Mouse (Mus musculus): ENCODE measurements around the gene Elf4. TPM values are rescaled to one million over a fixed set of nuclear protein-coding genes. Genes with fewer than 3 reads are reported as not detected.

The Elf4 gene
- polyA plus RNA-seq (2012; rRNA removed): 12.3 and 36.8 TPM in 2 replicates

DNA sequence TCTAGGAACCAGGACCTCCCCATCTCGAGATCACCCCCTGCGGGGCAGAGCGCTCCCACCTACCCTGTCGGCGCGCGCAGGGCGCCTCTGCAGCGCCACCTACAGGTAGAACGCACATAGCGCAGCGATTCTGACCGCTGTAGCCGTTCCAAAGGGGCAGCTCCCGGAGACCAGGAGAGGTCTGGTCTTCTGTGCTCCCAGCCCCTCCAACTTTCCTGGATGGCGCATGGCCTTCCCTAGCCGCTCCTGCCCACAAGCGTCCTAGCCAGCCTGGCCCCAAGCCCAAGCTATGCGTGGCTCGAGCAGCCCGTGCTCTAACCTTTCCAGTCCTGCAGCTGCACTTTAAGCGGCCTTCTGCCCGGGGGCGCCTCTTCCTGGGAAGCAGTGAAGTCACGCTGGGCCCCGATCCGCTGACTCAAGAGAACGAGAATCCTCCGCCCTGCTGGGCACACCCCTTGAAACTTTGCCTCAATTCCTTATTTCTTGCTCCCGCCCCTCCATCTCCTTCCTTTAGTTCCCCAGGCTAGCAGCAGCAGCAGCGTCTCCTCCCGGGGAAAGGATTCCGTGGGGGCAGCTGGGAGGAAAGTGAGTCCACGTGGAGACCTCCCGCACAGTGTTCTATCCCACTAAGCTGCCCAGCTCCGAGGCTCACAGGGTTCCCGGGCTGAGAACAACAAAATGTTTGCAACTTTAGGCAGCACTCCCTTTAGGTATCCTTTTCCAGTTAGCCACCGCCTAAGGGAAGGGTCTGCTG is at the start of gene Elf4:
Gene Elf4 (minus strand): TSS at position 379 of the 754 bp plus-strand sequence.
- 17% methylated on average over 38 of the region's 38 CpGs for WGBS
- peak within 1 kb of the TSS; percentile 66 for H3K27ac ChIP-seq (ENCODE audit: insufficient read depth, low read depth, low read length)
- H3K4me1 ChIP-seq (ENCODE audit: control insufficient read depth, insufficient read depth, insufficient read length, low read length): peaks cover 16% of the 10 kb centered on the region; the same call in 1 of the 2 replicates
- no peaks in the 10 kb centered on the region for H3K36me3 ChIP-seq (ENCODE audit: control insufficient read depth, insufficient read depth, low read length)
- H3K27me3 ChIP-seq (ENCODE audit: control insufficient read depth, insufficient read depth, low read length): no peaks in the 10 kb centered on the region
- peak within 1 kb of the TSS; percentile 58 for H3K4me3 ChIP-seq (ENCODE audit: low read depth, low read length)
- TF ChIP-seq POLR2A (IDR thresholded peaks at IDR 0.05; ENCODE audit: low read depth, low read length) (no peak), CTCF (IDR thresholded peaks at IDR 0.05; ENCODE audit: extremely low read depth, insufficient read length, insufficient replicate concordance, low read depth, low read length) (peak; percentile 77; the same call in 1 of the 2 replicates)

DNA sequence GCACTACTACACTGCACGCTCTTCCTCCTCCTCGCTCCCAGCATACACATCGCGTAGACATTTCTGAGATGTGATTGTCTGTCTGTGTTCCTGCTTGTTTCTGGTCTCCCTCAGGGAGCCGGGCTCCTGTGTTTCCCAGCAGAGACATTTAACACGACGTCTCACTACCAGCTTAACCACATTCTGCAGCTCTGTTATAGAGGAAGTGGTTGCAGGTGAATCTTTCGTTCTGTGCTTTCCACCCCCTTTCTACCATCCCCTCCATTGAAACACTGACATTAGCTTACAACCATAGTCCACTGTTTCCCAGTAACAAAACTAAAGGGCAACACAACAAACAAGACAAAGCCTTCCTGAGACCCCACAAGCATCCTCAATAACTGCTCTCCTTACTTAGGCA is 30.8 kb upstream of the Elf4 start:
- TF ChIP-seq CTCF (IDR thresholded peaks at IDR 0.05; ENCODE audit: extremely low read depth, insufficient read length, insufficient replicate concordance, low read depth, low read length) (no peak), POLR2A (IDR thresholded peaks at IDR 0.05; ENCODE audit: low read depth, low read length) (no peak)
- WGBS: 92% methylated on average over 8 of the region's 8 CpGs
- no peak overlapping the region for H3K27ac ChIP-seq (ENCODE audit: insufficient read depth, low read depth, low read length)
- no peaks in the 10 kb centered on the region for H3K4me1 ChIP-seq (ENCODE audit: control insufficient read depth, insufficient read depth, insufficient read length, low read length)
- H3K36me3 ChIP-seq (ENCODE audit: control insufficient read depth, insufficient read depth, low read length): peaks cover 9% of the 10 kb centered on the region
- no peaks in the 10 kb centered on the region for H3K27me3 ChIP-seq (ENCODE audit: control insufficient read depth, insufficient read depth, low read length)
- H3K4me3 ChIP-seq (ENCODE audit: low read depth, low read length): no peak overlapping the region

DNA sequence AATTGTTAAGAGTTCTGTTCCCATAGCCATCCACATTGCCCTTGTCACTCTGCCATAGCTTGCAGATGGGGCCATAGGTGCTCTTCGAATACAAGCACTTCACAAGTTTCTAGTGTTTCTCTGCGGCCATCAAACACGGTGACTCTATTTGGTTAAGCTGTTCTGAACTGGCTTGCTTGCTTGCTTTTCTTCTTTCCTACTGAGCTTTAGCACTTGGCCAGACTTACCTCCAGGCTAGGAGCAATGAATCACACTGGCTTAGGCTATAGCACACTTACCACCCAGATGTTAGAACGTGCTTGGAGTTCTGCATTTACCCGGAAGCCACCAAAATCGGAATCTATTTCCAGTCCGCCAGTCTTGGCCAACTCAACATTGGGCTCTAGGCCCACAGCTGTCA is 18.8 kb upstream of the Elf4 start:
- 94% methylated on average over 7 of the region's 7 CpGs for WGBS
- peaks cover 37% of the 10 kb centered on the region for H3K36me3 ChIP-seq (ENCODE audit: control insufficient read depth, insufficient read depth, low read length)
- H3K27me3 ChIP-seq (ENCODE audit: control insufficient read depth, insufficient read depth, low read length): no peaks in the 10 kb centered on the region
- no peak overlapping the region for H3K4me3 ChIP-seq (ENCODE audit: low read depth, low read length)
- TF ChIP-seq POLR2A (IDR thresholded peaks at IDR 0.05; ENCODE audit: low read depth, low read length): no peak
- TF ChIP-seq CTCF (IDR thresholded peaks at IDR 0.05; ENCODE audit: extremely low read depth, insufficient read length, insufficient replicate concordance, low read depth, low read length): no peak
- H3K4me1 ChIP-seq (ENCODE audit: control insufficient read depth, insufficient read depth, insufficient read length, low read length): no peaks in the 10 kb centered on the region
- no peak overlapping the region for H3K27ac ChIP-seq (ENCODE audit: insufficient read depth, low read depth, low read length)

DNA sequence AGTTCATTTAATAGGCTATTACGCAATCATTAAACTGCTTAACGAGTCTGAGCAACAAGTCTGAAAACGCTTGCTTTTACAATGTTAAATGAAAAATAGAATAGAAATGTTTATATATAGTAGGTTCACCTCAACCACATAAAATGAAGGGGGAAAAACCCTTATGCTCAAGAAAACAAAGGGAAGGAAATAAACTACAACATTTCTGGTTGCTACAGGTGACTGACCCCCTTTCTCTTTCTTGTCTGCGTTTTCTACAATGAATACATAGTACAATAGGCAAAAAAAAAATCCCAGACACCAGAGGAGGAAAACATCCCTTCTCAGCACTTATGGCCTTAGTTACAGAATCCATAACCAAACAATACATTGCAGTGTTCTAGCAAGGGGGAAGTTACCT is 18.2 kb upstream of the Elf4 start:
- WGBS: 72% methylated on average over 4 of the region's 4 CpGs
- H3K4me1 ChIP-seq (ENCODE audit: control insufficient read depth, insufficient read depth, insufficient read length, low read length): no peaks in the 10 kb centered on the region
- no peaks in the 10 kb centered on the region for H3K27me3 ChIP-seq (ENCODE audit: control insufficient read depth, insufficient read depth, low read length)
- H3K27ac ChIP-seq (ENCODE audit: insufficient read depth, low read depth, low read length): no peak overlapping the region
- H3K36me3 ChIP-seq (ENCODE audit: control insufficient read depth, insufficient read depth, low read length): peaks cover 37% of the 10 kb centered on the region
- H3K4me3 ChIP-seq (ENCODE audit: low read depth, low read length): no peak overlapping the region
- TF ChIP-seq CTCF (IDR thresholded peaks at IDR 0.05; ENCODE audit: extremely low read depth, insufficient read length, insufficient replicate concordance, low read depth, low read length) (no peak), POLR2A (IDR thresholded peaks at IDR 0.05; ENCODE audit: low read depth, low read length) (no peak)

DNA sequence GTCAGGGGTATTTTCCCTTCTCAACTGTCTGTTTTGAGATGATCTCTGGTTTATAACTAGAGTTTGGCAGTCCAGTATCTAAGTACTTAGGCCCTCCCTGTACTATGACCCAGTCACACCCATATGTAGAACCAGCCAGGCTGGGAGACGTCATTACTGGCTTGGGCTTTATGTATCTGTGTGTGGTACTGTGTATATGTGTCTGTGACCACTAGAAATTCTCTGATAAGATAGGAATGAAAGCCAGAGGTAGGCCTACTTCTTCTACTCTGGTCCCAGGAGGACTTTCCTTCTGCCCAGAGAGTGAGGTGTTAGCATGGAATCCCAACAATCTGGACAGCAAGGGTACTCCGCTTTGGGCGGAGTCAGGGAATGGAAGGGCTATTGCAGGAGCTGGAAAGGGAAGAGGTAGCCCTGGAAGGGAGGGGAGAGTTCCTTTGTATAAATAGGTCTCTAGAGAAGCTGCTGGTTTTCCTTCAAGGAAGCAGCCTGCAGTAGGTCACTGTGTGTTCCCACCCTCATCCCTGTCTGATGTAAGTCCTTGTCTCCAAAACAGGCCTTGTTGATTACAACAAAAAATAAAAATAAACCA is 4.5 kb upstream of the Elf4 start:
- H3K36me3 ChIP-seq (ENCODE audit: control insufficient read depth, insufficient read depth, low read length): no peaks in the 10 kb centered on the region
- H3K27ac ChIP-seq (ENCODE audit: insufficient read depth, low read depth, low read length): peak overlapping the region; percentile 99
- 48% methylated on average over 3 of the region's 3 CpGs for WGBS
- TF ChIP-seq POLR2A (IDR thresholded peaks at IDR 0.05; ENCODE audit: low read depth, low read length): no peak
- no peak for TF ChIP-seq CTCF (IDR thresholded peaks at IDR 0.05; ENCODE audit: extremely low read depth, insufficient read length, insufficient replicate concordance, low read depth, low read length)
- H3K4me3 ChIP-seq (ENCODE audit: low read depth, low read length): no peak overlapping the region
- H3K27me3 ChIP-seq (ENCODE audit: control insufficient read depth, insufficient read depth, low read length): no peaks in the 10 kb centered on the region
- peaks cover 21% of the 10 kb centered on the region; the same call in 1 of the 2 replicates for H3K4me1 ChIP-seq (ENCODE audit: control insufficient read depth, insufficient read depth, insufficient read length, low read length)

DNA sequence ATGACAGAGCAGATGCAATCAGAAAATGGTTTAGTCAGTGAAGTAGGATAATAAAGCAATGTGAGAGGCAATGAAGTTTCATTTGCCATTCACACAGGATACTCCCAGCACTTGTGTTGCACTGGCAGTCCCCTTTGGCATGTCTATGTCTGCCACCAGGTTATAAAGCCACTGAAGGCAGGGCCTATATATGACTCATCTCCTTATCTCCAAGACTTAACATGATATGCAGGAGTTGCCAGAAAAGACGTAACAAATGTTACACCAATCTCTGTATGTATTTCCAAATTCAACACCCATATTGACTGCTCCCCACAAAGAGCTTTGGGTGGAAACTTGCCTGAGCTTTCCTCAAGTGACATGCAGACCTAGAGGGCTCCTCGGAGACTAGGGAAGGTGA is 3.2 kb upstream of the Elf4 start:
- 30% methylated on average over 2 of the region's 2 CpGs for WGBS
- H3K4me1 ChIP-seq (ENCODE audit: control insufficient read depth, insufficient read depth, insufficient read length, low read length): peaks cover 21% of the 10 kb centered on the region; the same call in 1 of the 2 replicates
- H3K27me3 ChIP-seq (ENCODE audit: control insufficient read depth, insufficient read depth, low read length): no peaks in the 10 kb centered on the region
- H3K36me3 ChIP-seq (ENCODE audit: control insufficient read depth, insufficient read depth, low read length): no peaks in the 10 kb centered on the region
- peak overlapping the region; percentile 99 for H3K27ac ChIP-seq (ENCODE audit: insufficient read depth, low read depth, low read length)
- no peak for TF ChIP-seq CTCF (IDR thresholded peaks at IDR 0.05; ENCODE audit: extremely low read depth, insufficient read length, insufficient replicate concordance, low read depth, low read length)
- no peak for TF ChIP-seq POLR2A (IDR thresholded peaks at IDR 0.05; ENCODE audit: low read depth, low read length)
- peak overlapping the region; percentile 3; the same call in 1 of the 2 replicates for H3K4me3 ChIP-seq (ENCODE audit: low read depth, low read length)

DNA sequence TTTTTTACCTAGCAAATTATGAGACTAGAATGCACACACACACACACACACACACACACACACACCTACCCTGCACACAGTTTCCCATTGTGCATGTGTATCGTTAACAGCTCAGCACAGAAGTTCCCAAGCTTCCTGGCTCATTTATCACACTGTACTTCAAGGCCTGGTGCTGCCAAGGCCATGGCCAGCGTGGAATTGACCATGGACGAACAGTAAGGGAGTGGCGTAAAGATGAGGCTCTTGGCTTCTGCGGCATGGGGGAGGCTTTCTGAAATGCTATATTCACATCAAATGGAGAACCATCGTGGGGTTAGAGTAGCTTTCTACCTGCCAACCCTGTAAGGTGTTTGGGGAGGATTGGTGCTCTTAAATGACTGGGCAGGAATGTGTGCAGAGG is 1.5 kb upstream of the Elf4 start:
- Histone ChIP-seq H3K4me1 (ENCODE audit: control insufficient read depth, insufficient read depth, insufficient read length, low read length) (peaks cover 21% of the 10 kb centered on the region; the same call in 1 of the 2 replicates), H3K36me3 (ENCODE audit: control insufficient read depth, insufficient read depth, low read length) (no peaks in the 10 kb centered on the region), H3K27ac (ENCODE audit: insufficient read depth, low read depth, low read length) (no peak overlapping the region), H3K4me3 (ENCODE audit: low read depth, low read length) (no peak overlapping the region), H3K27me3 (ENCODE audit: control insufficient read depth, insufficient read depth, low read length) (no peaks in the 10 kb centered on the region)
- no peak for TF ChIP-seq CTCF (IDR thresholded peaks at IDR 0.05; ENCODE audit: extremely low read depth, insufficient read length, insufficient replicate concordance, low read depth, low read length)
- no peak for TF ChIP-seq POLR2A (IDR thresholded peaks at IDR 0.05; ENCODE audit: low read depth, low read length)
- WGBS: 92% methylated on average over 6 of the region's 6 CpGs

Measured in small intestine, adult 2 months (tissue).